Mouse (Mus musculus) heart, postnatal 10 days (tissue): ENCODE measurements around the gene Klrd1. TPM values are rescaled to one million over a fixed set of nuclear protein-coding genes. Genes with fewer than 3 reads are reported as not detected.
"Not testable (repeated sequence)": the region's sequence is repeated elsewhere in the genome, so short reads cannot be mapped to it uniquely, and the experiment has no call there.

Source experiments
- DNase-seq, 2 experiments: peaks; one replicate each; pipeline ENCODE4 v3.0.0; 2021
- intact Hi-C: fragments of 180-260 bp; cut with DNase I; formaldehyde crosslinking; loops from one replicate; pipeline ENCODE4 v1.15.1; 2025
- total RNA-seq, 2 experiments: library from RNA; stranded (reverse); gene quantifications; 2 replicates each; pipeline ENCODE4 v1.2.3; 2021

The Klrd1 gene
- not detected for total RNA-seq

DNA sequence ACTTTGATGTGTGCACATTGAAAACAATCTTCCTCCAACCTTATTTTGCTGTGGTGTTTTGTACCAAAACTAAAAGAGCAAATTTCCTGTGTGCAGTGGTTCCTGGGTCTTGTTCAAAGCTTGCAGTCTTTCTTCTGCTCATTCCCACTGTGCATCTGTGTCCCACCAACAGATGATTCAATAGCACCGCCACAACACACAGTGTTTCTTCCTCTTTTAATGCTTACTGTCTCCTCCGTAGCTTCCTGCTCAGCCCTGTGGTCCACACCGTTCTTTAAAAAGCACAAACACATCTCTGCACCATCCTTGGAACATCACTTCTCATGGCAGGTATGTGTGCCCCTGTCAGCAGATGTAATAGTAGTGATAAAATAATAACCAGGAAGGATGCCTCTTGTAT is at the start of gene Klrd1:
Klrd1 (plus strand) TSS at position 275 of the 400 bp plus-strand sequence.
- intact Hi-C loops = no loop called here
- DNase-seq = no peak

DNA sequence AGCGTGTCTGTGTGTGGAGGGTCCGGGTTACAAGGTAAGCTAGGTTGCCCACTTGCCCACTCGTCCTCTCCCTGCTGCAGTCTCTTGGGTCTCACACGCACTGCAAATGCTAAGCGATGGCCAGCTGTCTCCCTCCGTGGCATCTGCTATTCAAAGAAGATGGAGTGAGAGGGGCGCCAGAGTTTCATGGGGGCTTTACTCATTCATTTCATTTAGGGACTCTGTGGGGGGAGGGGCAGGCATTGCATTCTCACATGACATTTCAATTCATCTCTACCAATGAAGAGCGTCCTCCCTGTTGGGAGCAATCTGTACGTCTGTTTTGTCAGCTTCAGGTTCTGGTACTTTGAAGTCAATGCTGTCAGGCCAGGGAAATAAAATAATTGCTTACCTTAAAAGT is 49.7 kb upstream of the Klrd1 start:
- intact Hi-C loops = no loop called here

DNA sequence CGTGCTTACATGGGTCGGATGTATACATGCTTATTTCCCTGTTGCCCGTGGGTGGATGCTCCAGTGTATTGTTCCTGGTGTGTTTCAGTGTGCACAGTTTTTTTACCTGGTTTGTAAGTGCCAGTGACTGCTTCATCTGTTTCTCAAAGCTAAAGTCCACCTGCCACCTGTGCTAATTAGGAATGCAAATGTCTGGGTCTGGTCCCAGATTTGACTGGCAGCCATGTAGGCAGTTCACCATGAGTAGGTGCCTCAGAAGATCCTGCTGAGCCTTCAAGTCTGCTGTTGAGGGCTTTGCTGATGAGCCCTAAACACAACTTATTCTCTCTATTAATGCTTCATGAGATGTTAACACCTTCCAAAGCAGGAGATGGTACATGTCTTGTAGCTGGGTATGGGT is 49.0 kb upstream of the Klrd1 start:
- intact Hi-C loops = no loop called here
- DNase-seq = no peak

More for the DNA sequence above, 49.7 kb upstream of the Klrd1 start:
- DNase-seq = no peak

DNA sequence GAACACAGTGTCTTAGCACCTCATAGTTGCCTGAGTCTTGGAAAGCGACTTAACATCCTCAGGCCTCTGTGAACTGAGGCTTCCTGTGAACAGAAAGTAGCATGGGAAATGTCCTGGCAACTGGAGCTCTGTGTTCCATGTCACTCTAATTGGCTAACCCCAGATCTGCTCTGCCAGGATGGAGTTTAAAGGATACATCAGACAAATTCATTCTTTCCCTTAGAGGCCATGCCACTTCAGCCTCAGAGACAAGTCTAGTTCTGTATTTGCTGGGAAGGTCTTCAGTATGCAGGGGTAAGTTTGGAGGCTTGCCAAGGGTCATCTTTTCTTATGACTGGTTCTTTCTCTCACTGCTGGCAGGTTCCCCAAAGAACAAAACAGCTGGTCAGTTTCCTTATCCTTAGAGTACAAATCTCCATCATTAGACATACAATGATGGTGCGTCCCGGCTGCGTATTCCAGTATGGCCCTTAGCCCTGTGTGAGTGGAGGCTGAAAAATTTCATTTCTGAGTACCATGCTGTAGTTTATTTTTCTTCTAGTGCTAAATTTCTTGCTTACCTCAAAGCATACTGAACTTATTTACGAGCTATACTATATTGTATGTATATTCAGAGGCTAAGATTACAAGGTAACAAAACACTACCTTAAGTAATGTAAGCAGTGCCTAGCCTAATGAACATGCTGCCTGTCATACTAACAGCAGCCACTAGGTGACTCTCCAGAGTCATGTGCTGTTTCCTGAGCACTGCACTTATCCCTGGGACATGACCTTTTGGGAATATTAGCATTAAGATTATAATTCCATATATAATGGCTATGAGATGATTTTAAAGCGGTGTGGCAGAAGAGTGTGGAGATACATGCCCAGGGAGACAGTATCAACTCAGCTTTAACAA is 47.6 kb upstream of the Klrd1 start:
- peak; percentile 68 to 81 for DNase-seq
- intact Hi-C loops = loop anchor here (2.0 kb wide), 1 partner anchor 15 kb away; no protein-coding TSS in a partner anchor

DNA sequence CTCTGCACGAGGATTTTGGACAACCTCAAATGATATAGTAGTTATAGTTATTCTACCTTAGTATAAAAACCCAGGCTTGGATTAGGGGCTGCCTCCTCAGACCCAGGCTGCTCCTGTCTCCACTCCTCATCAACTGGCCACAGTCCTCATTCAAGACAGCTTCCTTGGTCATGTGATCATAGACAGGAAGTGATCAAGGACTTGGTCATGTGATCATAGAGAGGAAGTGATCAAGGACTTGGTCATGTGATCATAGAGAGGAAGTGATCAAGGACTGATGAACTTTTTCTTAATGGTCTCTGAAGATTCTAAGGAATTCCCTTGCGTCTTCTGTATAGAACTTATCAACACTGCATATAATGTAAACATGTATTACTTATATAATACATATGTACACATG is 44.3 kb upstream of the Klrd1 start:
- intact Hi-C loops = no loop called here
- no peak for DNase-seq

DNA sequence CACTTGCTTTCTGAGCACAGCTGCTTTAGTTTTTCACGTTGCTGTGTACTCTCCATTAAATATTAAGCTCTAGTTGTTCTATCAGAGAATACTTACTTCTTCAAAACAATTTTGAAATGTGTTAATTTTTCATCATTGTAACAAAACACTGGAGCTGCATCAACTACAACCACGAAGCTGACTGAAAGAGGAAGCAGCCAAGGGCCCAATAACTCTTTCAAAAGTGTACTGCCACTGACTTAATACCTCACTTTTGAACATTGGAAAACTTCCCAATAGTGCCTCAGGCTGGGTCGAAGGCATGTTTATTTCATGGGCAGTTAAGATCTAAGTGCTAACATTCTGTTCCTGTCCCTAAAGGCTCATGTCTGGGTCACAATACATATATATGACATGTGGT is 43.6 kb upstream of the Klrd1 start:
- intact Hi-C loops = no loop called here
- no peak for DNase-seq

DNA sequence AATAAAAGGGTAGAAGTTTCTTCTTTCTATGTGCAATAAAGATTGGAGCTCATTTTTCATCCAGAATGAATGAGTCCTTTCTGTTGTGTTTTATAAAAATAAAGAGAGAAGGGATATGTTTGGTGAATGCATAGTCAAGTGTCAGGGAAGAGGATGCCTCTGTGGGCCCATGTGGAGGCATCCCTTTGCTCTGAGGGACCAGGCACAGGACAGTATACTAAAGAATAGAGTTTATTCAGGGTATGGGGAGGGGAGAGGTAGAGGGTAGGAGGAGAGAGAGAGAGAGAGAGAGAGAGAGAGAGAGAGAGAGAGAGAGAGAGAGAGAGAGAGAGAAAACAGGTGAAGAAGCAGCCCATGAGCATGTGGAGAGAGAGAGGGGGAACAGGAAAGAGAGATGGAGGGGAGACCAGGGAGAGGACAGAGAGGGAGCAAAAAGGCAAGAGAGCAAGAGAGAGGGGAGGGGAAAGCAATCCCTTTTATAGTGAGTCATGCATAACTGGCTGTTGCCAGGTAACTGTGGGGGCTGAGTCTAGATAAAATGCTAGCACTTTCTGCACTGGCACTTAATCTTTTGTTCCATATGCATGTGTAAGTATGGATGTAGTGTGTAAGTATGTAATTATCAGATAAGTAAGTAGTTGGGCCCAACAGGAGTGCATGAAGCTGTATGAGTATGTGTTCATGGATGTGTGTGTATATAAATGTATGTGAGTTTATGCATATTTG is 34.1 kb upstream of the Klrd1 start:
- no peak for DNase-seq
- intact Hi-C loops = loop anchor here (2.0 to 5.0 kb wide), 2 partner anchors 13 to 40 kb away; no protein-coding TSS in a partner anchor

DNA sequence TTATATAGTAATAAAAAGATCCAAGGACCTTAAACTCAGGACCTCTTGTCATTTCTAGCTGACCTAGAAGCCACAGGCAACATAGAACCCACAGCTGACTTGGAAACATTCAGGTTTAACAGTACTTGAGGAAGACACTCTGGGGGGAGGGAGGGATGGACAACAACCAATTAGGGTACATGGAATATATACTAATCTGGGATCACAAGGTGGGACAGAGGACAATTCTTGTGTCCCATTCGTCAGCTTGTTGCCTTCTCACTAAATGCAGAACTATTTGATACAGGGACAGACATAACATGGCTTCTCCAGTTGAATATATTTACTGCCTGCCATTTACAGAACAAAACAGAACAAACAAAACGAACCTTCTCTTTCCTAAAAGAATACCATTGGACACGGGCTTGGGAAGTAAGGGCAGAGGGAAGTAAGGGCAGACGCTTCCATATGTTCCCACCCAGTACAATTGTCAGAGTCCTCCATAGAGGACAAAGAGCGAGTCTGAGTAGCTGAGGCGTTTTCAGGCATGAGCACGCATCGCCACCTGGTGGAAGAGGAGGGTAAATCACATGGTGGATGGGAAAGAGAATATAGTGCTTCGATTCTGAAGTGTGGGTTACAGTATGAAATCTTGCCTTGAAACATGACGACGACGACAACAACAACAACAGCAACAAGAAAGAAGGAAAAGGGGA is 32.5 kb upstream of the Klrd1 start:
- intact Hi-C loops = loop anchor here (1.0 to 5.0 kb wide), 3 partner anchors 14 to 166 kb away; no protein-coding TSS in a partner anchor
- DNase-seq = peak; percentile 65 to 85

DNA sequence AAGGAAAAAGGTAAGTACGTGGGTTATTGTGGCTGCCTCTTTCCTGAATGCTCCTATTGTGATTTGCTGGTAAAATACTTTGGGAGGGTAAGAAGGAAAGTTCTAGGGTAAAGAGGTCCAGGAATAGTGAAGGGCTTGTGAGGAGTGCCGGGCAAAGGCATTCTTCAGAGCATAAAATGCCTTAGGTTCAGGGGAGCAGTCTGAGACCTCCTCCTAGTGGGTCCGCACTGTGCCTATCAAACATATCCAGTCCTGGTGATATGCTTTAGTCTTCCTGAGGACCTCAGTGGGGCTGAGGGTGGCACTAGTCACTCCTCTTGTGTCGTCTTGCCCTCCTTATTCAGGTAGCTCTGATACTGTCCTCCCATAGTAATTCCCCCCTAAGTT is 31.9 kb upstream of the Klrd1 start:
- intact Hi-C loops = loop anchor here (1.0 to 5.0 kb wide), 3 partner anchors 15 to 166 kb away; no protein-coding TSS in a partner anchor
- DNase-seq = no peak

DNA sequence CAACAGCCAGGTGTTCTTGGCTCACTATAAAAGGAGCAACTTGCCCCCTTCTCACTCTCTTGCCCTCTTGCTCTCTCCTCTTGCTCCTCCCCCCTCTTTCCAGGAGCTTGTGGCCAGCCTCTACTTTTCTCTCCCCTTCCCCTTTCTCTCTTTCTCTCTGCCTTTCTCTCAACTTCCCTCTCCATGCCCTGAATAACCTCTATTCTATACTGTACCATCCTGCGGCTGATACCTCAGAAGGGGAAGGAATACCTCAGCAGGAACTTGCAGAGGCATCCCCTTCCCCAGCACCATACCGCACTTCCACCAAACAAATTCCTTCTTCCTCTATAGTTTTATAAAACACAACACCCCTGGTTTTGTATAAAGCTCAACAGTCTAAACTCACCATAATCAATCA is 26.3 kb upstream of the Klrd1 start:
- intact Hi-C loops = no loop called here
- no peak for DNase-seq

DNA sequence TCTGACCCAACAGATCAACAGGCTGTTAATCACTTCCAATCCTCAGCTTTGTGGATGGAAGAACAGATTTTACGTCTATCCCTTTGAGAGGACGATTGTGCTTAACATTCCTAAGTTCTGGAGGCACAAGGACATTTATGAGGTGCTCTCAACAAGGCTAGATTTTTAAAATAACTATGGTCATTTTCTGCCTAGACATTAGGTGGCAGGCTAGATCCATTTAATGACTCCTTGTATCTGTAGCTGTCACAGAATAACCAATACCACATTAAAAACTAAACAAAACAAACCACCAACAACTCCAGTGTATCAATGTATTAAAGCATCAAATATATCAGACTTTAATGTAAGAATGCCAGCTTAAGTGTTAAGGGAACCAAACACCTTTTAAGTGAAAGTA is 16.3 kb upstream of the Klrd1 start:
- peak; percentile 6 to 20 for DNase-seq
- intact Hi-C loops = loop anchor here (2.0 kb wide), 1 partner anchor 1775 kb away; no protein-coding TSS in a partner anchor

DNA sequence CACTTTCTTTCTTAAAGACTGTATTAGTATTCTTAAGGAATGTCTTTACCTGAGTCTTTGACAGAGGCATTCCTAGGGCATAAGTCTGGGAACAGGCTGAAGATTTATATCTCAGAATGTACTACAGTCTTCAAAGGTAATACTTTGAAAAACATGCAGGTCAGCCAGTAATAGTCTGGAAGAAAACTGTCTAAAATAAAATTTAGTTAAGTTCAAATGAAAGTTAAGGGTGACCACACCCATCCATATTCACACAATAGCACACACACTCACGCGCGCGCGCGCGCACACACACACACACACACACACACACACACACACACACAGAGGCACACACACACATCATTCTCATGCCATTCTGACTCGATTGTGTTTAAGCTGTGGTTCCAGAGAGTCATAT is 14.0 kb upstream of the Klrd1 start, which contains the start of gene Klre1:
Klre1 (plus strand) TSS at position 301 of the 400 bp plus-strand sequence.
- intact Hi-C loops = no loop called here
- no peak for DNase-seq

DNA sequence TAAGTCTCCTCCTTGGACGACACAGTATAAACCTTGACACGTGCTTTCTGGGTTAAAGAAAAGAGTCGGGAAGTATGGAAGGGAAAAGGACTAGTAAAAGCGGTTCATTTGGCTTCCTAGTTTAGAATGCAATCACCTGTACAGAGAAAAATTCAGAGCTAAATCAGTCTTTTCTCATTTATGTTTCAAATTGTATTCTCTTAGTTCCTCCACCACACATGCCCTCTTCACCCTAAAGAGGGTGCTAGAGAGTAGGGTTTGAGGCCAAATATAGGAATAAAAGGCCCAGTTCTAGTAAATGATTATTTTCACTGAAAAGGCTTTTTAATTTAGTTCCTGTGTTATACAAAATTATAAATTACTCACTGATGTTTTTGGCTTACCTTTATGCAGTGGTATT is 10.3 kb upstream of the Klrd1 start:
- intact Hi-C loops = no loop called here
- DNase-seq = no peak

DNA sequence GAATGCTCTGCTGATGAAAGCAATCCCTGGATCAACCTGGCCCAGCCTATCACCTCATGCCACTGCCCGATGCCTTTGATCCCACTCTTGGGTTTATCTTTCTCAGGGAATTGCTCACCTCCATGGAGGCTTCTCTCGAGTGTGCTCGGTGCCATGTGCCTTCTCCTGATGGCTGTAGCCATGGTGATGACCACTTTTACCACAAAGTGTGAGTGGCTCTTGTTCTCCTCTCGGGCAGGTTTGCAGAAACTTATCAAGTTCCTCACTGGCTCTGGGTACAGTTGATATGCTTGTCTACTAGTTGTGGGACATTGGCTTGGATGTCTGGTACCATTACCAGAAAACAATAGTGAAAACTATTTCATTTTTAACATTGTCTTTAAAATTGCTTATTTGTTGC is 9.7 kb upstream of the Klrd1 start:
- intact Hi-C loops = no loop called here
- no peak for DNase-seq

DNA sequence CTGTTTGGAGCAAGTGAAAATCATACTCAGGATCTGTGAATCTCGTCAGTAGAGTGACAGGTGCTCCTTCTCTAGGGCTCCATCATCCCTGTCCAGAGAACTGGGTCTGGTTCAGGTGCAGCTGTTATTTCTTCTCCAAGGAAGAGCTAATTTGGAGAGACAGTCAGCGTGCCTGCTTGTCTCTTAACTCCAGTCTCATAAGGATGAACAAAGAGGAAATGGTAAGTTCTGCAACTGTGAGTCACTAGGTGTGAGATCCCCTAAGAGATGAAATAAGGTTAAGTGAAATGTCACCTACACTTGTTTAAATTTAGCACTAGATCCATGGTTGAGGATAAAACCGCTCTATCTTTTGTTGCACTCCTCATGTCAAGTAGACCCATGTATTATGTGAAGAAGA is 8.6 kb upstream of the Klrd1 start:
- intact Hi-C loops = no loop called here
- no peak for DNase-seq

DNA sequence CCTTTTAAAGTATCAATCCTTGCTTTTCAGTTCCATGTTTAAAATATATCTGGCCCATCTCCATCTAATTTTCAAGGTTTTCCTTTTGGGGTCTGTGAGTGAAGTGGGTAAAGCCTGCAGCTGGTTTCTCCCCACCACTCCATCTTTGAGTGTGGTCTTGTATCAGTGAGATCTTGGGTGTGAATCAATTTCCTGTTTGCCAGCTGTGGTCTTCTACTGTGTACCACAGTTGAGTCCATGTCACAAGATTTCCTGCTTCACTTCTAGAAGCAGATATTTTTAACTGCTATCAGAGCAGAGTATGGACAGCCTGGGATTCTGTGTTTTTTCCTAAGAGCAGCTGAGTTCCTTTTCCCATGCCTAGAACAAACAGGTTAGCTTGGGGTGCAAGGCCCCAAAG is 16.8 kb downstream of the Klrd1 start:
- intact Hi-C loops = no loop called here

DNA sequence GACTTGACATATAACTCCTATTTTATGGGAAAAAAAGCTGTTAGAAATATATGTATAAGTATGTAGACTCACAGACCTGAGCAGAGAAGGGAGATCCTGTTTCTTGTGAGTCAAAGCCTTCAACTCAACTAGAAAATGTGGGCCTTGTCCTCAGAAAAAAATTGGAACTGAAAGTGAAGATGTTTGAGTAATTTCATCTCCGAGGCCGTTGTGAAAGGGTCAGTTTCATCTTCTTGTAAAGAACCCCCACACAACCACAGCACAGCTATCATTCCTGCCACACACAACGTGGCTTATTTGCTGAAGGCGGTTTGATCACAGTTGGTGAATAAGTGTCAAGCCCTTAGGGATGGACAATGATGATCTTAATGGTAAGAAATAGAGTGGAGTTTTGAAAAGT is 32.2 kb downstream of the Klrd1 start, which contains the start of gene Klrk1:
Klrk1 (minus strand) TSS at position 130 of the 400 bp plus-strand sequence.
- DNase-seq = no peak
- intact Hi-C loops = no loop called here

More for the DNA sequence above, 16.8 kb downstream of the Klrd1 start:
- DNase-seq = no peak

DNA sequence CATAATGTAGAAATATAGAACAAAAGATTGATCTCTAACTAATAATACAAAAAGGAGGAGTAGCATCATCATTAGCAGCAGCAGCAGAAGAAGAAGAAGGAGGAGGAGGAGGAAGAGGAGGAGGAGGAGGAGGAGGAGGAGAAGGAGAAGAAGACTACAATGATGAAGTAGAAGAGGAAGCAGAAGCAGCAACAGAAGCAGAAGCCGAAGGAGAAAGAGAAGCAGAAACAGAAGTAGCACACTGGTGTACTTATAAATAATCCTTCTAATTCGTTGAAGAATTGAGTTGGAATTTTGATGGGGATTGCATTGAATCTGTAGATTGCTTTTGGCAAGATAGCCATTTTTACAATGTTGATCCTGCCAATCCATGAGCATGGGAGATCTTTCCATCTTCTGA is 39.5 kb downstream of the Klrd1 start:
- intact Hi-C loops, DNase-seq: not testable (repeated sequence)

DNA sequence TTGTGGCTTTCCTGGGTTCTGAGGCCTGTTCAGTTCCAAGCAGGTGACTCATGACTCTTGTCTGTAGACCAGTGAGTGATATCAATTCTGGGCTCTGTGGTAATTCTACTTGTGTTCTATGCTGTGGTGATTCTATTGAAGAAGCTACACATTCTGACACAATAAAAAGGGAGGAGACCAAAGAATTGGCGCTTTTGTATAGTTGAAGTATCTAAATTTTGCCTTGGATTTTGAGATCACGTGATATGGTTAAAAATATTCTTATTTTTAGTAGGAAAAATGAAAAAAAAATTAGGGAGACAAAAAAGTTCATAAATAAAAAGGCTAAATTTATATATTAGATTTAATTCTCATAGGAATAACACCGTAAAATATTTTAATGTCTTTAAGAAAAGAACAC is 51.7 kb downstream of the Klrd1 start, which contains the start of gene Klrc3:
Klrc3 (minus strand) TSS at position 101 of the 400 bp plus-strand sequence.
- intact Hi-C loops = not testable (repeated sequence)

DNA sequence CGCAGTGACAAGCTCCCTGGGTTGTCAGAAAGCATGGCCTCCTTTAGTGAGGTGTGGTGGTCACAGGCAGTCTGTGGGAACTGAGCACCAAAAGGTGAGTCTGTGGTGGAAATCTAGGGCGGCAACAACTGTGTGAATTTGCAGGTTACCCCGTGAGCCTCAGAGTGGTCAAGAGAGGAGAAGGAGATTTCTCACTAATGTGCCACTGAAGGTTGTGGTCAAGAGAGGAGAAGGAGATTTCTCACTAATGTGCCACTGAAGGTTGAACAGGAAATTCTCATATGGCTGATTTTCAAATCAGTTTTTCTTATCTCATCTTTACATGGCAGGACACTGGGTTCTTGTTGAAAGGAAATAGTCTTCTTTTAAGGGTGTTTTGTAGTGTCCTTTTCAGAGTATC is 52.5 kb downstream of the Klrd1 start:
- intact Hi-C loops, DNase-seq: not testable (repeated sequence)

More for the DNA sequence above, 51.7 kb downstream of the Klrd1 start, which contains the start of gene Klrc3:
- not testable (repeated sequence) for DNase-seq
